ENCODE assay signal across 7 mouse cellular contexts in genomic region chr16:86932765-86933164, GRCm38 (mm10).
DNase-seq lines count a peak whose midpoint lies in the region; ATAC-seq and TF ChIP-seq lines count a peak whose summit lies in the region.

No protein-coding gene starts in this region.

- H3K27me3 ChIP-seq in neural tube, embryonic 11.5 days (ENCODE audit: control insufficient read depth, insufficient read depth, low read length) = no peaks in the 10 kb centered on the region
- H3K27me3 ChIP-seq in heart, postnatal 0 days (ENCODE audit: control insufficient read depth, insufficient read depth, low read length) = no peaks in the 10 kb centered on the region
- no peaks in the 10 kb centered on the region for H3K27me3 ChIP-seq in limb, embryonic 14.5 days (ENCODE audit: control insufficient read depth, insufficient read depth, low read length)

- no peak for TF ChIP-seq CTCF in heart, postnatal 0 days (IDR thresholded peaks at IDR 0.05; ENCODE audit: low read depth)

- no peak for TF ChIP-seq POLR2A in limb, embryonic 14.5 days (IDR thresholded peaks at IDR 0.05; ENCODE audit: borderline replicate concordance, extremely low read depth, insufficient read depth, insufficient read length)

- no peaks in the 10 kb centered on the region for H3K4me1 ChIP-seq in neural tube, embryonic 11.5 days (ENCODE audit: control insufficient read depth, insufficient read depth, low read length)
- peaks cover 5% of the 10 kb centered on the region; the same call in 1 of the 2 replicates for H3K4me1 ChIP-seq in heart, postnatal 0 days (ENCODE audit: control insufficient read depth, insufficient read depth)
- H3K4me1 ChIP-seq in limb, embryonic 14.5 days (ENCODE audit: control insufficient read depth, insufficient read depth, low read length) = no peaks in the 10 kb centered on the region

- DNase-seq in neural tube, embryonic 11.5 days (ENCODE audit: low spot score) = no peak
- no peak for DNase-seq in neural tube, embryonic 10.5 days (ENCODE audit: extremely low spot score, low spot score)
- peak; percentile 90 to 93 for DNase-seq in cerebellum, postnatal 10 days
- no peak for DNase-seq in heart, postnatal 0 days (ENCODE audit: low spot score)
- DNase-seq in limb, embryonic 14.5 days (ENCODE audit: low spot score) = peak; percentile 46
- no peak for DNase-seq in spleen, postnatal 36 days (ENCODE audit: low spot score in 2 of 2)
- no peak for DNase-seq in liver

- no peak overlapping the region for H3K4me2 ChIP-seq in neural tube, embryonic 11.5 days (ENCODE audit: low read depth)
- H3K4me2 ChIP-seq in heart, postnatal 0 days (ENCODE audit: low read depth, low read length) = no peak overlapping the region
- H3K4me2 ChIP-seq in limb, embryonic 14.5 days (replicated peaks; ENCODE audit: low read depth, low read length, severe bottlenecking) = no peak overlapping the region

- H3K27ac ChIP-seq in neural tube, embryonic 11.5 days (ENCODE audit: low read depth, low read length) = no peak overlapping the region
- 0 out of 2 replicates have a peak overlapping the region, but pooled peaks have one; percentile 16 for H3K27ac ChIP-seq in heart, postnatal 0 days (ENCODE audit: low read depth)
- no peak overlapping the region for H3K27ac ChIP-seq in limb, embryonic 14.5 days (replicated peaks; ENCODE audit: low read depth, low read length)

- TF ChIP-seq EP300 in heart, postnatal 0 days (IDR thresholded peaks at IDR 0.05; ENCODE audit: low read depth) = no peak

- peak; percentile 14; the same call in 1 of the 2 replicates for ATAC-seq in neural tube, embryonic 11.5 days (ENCODE audit: insufficient read depth, low FRiP score, low TSS enrichment)
- ATAC-seq in heart, postnatal 0 days (ENCODE audit: insufficient read depth, low read depth) = no peak
- ATAC-seq in limb, embryonic 14.5 days (ENCODE audit: low FRiP score, low read depth) = no peak; the same call in 1 of the 2 replicates

- WGBS in neural tube, embryonic 11.5 days = 50% methylated on average over 3 of the region's 3 CpGs
- WGBS in heart, postnatal 0 days = 78% methylated on average over 3 of the region's 3 CpGs
- WGBS in limb, embryonic 14.5 days = 50% methylated on average over 3 of the region's 3 CpGs

- no peaks in the 10 kb centered on the region for H3K9me3 ChIP-seq in neural tube, embryonic 11.5 days (ENCODE audit: control insufficient read depth, low read length)
- H3K9me3 ChIP-seq in heart, postnatal 0 days (replicated peaks; ENCODE audit: control insufficient read depth, low read length) = no peaks in the 10 kb centered on the region
- H3K9me3 ChIP-seq in limb, embryonic 14.5 days (ENCODE audit: control insufficient read depth, low read length) = no peaks in the 10 kb centered on the region

- H3K9ac ChIP-seq in neural tube, embryonic 11.5 days (ENCODE audit: low read length) = no peak overlapping the region
- H3K9ac ChIP-seq in heart, postnatal 0 days (replicated peaks; ENCODE audit: low read depth, low read length) = no peak overlapping the region
- no peak overlapping the region for H3K9ac ChIP-seq in limb, embryonic 14.5 days (ENCODE audit: low read depth, low read length, severe bottlenecking)

- no peak overlapping the region for H3K4me3 ChIP-seq in neural tube, embryonic 11.5 days (ENCODE audit: low read depth, low read length)
- no peak overlapping the region for H3K4me3 ChIP-seq in heart, postnatal 0 days (ENCODE audit: low read depth, low read length)
- H3K4me3 ChIP-seq in limb, embryonic 14.5 days (replicated peaks; ENCODE audit: low read length) = no peak overlapping the region

- no peaks in the 10 kb centered on the region for H3K36me3 ChIP-seq in neural tube, embryonic 11.5 days (ENCODE audit: control insufficient read depth, insufficient read depth, low read length)
- no peaks in the 10 kb centered on the region for H3K36me3 ChIP-seq in heart, postnatal 0 days (replicated peaks; ENCODE audit: control insufficient read depth, insufficient read depth, low read length)
- H3K36me3 ChIP-seq in limb, embryonic 14.5 days (ENCODE audit: control insufficient read depth, insufficient read depth, low read length) = no peaks in the 10 kb centered on the region

Comparison
In these comparisons a context has a peak if more than half of its experiments do, and no peak if none do; other contexts are left out.
1. DNase-seq: peak in cerebellum, postnatal 10 days (2 of 2) and limb, embryonic 14.5 days (single experiment); none in neural tube, embryonic 11.5 days (single experiment), neural tube, embryonic 10.5 days (single experiment), heart, postnatal 0 days (single experiment), spleen, postnatal 36 days (0 of 2) and liver (single experiment).